Mouse (Mus musculus): ENCODE measurements around the gene Eva1a.

GRCm38 (mm10) chr6:82054854-82055253, 14.0 kb downstream of the Eva1a start:
- TF ChIP-seq POLR2A (IDR thresholded peaks at IDR 0.05; ENCODE audit: low read depth, low read length) (no peak), CTCF (IDR thresholded peaks at IDR 0.05; ENCODE audit: borderline replicate concordance, insufficient read depth, low read length) (peak; percentile 16; the same call in 1 of the 2 replicates)

Measured in embryonic fibroblast, embryonic 13.5 days (primary cell).